Mouse (Mus musculus) limb, embryonic 14.5 days (tissue): ENCODE measurements around the gene Hist1h2ap. TPM values are rescaled to one million over a fixed set of nuclear protein-coding genes. Genes with fewer than 3 reads are reported as not detected.
"Not testable (repeated sequence)": the region's sequence is repeated elsewhere in the genome, so short reads cannot be mapped to it uniquely, and the experiment has no call there.

ENCODE experiments used
- ATAC-seq: fragments of 200-750 bp; cut with Nextera tagmentation; 2 replicates; pipeline ENCODE4 v1.8.0; 2017; ENCODE audit warnings: low read depth, moderate number of reproducible peaks, moderate TSS enrichment; ENCODE audit not compliant: low FRiP score
- DNase-seq: peaks from one replicate; pipeline ENCODE4 v3.0.0-alpha.2; 2015; ENCODE audit warnings: low spot score
- H3K27ac ChIP-seq: fragments of 300-500 bp; sonication (generic); replicated peaks from 2 replicates; pipeline ENCODE4 v1.5.1; 2014; ENCODE audit warnings: low read depth, mild to moderate bottlenecking, low read length, moderate library complexity, mixed read lengths
- H3K27me3 ChIP-seq: fragments of 300-500 bp; sonication (generic); 2 replicates; pipeline ENCODE4 v1.6.1; 2014; ENCODE audit warnings: low read length, mixed read lengths; ENCODE audit not compliant: control insufficient read depth, insufficient read depth
- H3K36me3 ChIP-seq: fragments of 300-500 bp; sonication (generic); 2 replicates; pipeline ENCODE4 v1.6.1; 2014; ENCODE audit warnings: mild to moderate bottlenecking, low read length, moderate library complexity, mixed read lengths; ENCODE audit not compliant: control insufficient read depth, insufficient read depth
- H3K4me1 ChIP-seq: fragments of 300-500 bp; sonication (generic); 2 replicates; pipeline ENCODE4 v1.6.1; 2014; ENCODE audit warnings: antibody characterized with exemption, low read length, mixed read lengths; ENCODE audit not compliant: control insufficient read depth, insufficient read depth
- H3K4me2 ChIP-seq: fragments of 300-500 bp; sonication (generic); replicated peaks from 2 replicates; pipeline ENCODE4 v1.6.1; 2014; ENCODE audit warnings: low read depth, mild to moderate bottlenecking, low read length, moderate library complexity; ENCODE audit not compliant: severe bottlenecking
- H3K4me3 ChIP-seq: fragments of 300-500 bp; sonication (generic); replicated peaks from 2 replicates; pipeline ENCODE4 v1.5.1; 2014; ENCODE audit warnings: low read length
- H3K9ac ChIP-seq: fragments of 300-500 bp; sonication (generic); 2 replicates; pipeline ENCODE4 v1.6.1; 2014; ENCODE audit warnings: mild to moderate bottlenecking, low read depth, low read length, moderate library complexity; ENCODE audit not compliant: severe bottlenecking
- H3K9me3 ChIP-seq: fragments of 300-500 bp; sonication (generic); 2 replicates; pipeline ENCODE4 v1.6.1; 2016; ENCODE audit warnings: low read length; ENCODE audit not compliant: control insufficient read depth
- POLR2A ChIP-seq: fragments of 200-500 bp; IDR thresholded peaks from 2 replicates; pipeline ENCODE4 v1.8.0; 2012; ENCODE audit warnings: inconsistent platforms, mild to moderate bottlenecking, moderate library complexity, borderline replicate concordance; ENCODE audit not compliant: insufficient read depth, insufficient read length; ENCODE audit errors: extremely low read depth
- WGBS: fragments of 180-500 bp; shearing (Covaris S2); extraction: QIAGEN DNeasy Blood & Tissue Kit; methylation state at CpG from one replicate; pipeline ENCODE4 v1.1.7; 2014; 5-methylcytosine and 5-hydroxymethylcytosine counted together
- polyA plus RNA-seq, 2 experiments: library from polyadenylated mRNA; depleted of rRNA in 1 of 2; stranded (reverse) in 1 of 2; unstranded in 1 of 2; fragments of >200 nt; fragmentation: Nextera tagmentation in 1 of 2; extraction: Ambion mirVana in 1 of 2; gene quantifications; 2 replicates each; pipeline versions ENCODE4 v1.2.1 to v1.2.3; 2012 to 2014

Gene Hist1h2ap
- polyA plus RNA-seq, 2 experiments = 60.6 to 3,378 TPM

- Histone ChIP-seq H3K27ac (no peak overlapping the region), H3K9me3 (no peaks in the 10 kb centered on the region), H3K27me3 (no peaks in the 10 kb centered on the region), H3K4me2 (no peak overlapping the region), H3K9ac (no peak overlapping the region), H3K4me3 (no peak overlapping the region), H3K4me1 (no peaks in the 10 kb centered on the region), H3K36me3 (no peaks in the 10 kb centered on the region)
- no peak for TF ChIP-seq POLR2A
- no peak for ATAC-seq
- no peak for DNase-seq
- WGBS = 88% methylated on average over 3 of the region's 3 CpGs
These were observed 4.8 kb downstream of the Hist1h2ap start for GRCm38 (mm10) chr13:21828511-21828910.

GRCm38 (mm10) chr13:21820082-21820890, 13.0 kb downstream of the Hist1h2ap start:
- WGBS = 79% methylated on average over 6 of the region's 16 CpGs
- DNase-seq, H3K4me3 ChIP-seq, H3K9ac ChIP-seq, H3K4me1 ChIP-seq, H3K36me3 ChIP-seq, H3K27me3 ChIP-seq, ATAC-seq, H3K27ac ChIP-seq, H3K9me3 ChIP-seq, H3K4me2 ChIP-seq: not testable (repeated sequence)

DNA sequence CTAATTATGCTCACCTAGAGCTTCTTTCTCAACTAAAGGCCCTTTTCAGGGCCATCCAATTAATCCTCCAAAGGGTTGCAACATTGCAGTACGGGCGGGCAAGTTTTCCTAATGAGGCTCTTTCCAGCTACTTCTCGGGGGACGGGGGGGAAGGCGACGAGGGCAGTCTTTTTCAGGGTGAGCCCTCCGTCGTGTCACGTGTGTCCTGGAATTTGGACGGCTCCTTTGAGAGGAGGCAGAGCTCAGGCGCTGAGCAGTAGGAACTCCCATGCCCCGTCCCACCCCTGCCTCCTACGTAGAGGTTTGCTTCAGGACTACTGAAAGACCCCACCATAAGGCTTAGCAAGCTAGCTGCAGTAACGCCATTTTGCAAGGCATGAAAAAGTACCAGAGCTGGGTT, 21.2 kb downstream of the Hist1h2ap start:
- DNase-seq, H3K27ac ChIP-seq, H3K9me3 ChIP-seq, H3K36me3 ChIP-seq, H3K4me1 ChIP-seq, H3K9ac ChIP-seq, H3K27me3 ChIP-seq: not testable (repeated sequence)
- peak; percentile 32 for ATAC-seq
- H3K4me2 ChIP-seq = peak overlapping the region; percentile 35; the same call in 1 of the 2 replicates
- WGBS = under 1% methylated on average over 12 of the region's 14 CpGs
- H3K4me3 ChIP-seq = peak overlapping the region; percentile 17; the same call in 1 of the 2 replicates

- DNase-seq, H3K36me3 ChIP-seq, H3K9ac ChIP-seq, H3K9me3 ChIP-seq, H3K4me1 ChIP-seq, H3K27me3 ChIP-seq, H3K27ac ChIP-seq: not testable (repeated sequence)
- H3K4me2 ChIP-seq = peak within 1 kb of the TSS; percentile 35; the same call in 1 of the 2 replicates
- no CpG with 5 or more reads among the region's 24 CpGs for WGBS
- H3K4me3 ChIP-seq = peak within 1 kb of the TSS; percentile 17; the same call in 1 of the 2 replicates
- ATAC-seq = peak; percentile 69
These were observed 21.8 kb downstream of the Hist1h2ap start, which contains the start of gene Hist1h4m for GRCm38 (mm10) chr13:21811539-21811938. Gene Hist1h4m (plus strand): TSS chr13:21811746.

GRCm38 (mm10) chr13:21811074-21811473, 22.2 kb downstream of the Hist1h2ap start:
- not testable (repeated sequence) for H3K9me3 ChIP-seq, H3K36me3 ChIP-seq, H3K27me3 ChIP-seq, H3K4me3 ChIP-seq, H3K4me1 ChIP-seq, H3K4me2 ChIP-seq, DNase-seq, H3K27ac ChIP-seq, H3K9ac ChIP-seq
- ATAC-seq = peak; percentile 18
- WGBS = no CpG with 5 or more reads among the region's 8 CpGs

DNA sequence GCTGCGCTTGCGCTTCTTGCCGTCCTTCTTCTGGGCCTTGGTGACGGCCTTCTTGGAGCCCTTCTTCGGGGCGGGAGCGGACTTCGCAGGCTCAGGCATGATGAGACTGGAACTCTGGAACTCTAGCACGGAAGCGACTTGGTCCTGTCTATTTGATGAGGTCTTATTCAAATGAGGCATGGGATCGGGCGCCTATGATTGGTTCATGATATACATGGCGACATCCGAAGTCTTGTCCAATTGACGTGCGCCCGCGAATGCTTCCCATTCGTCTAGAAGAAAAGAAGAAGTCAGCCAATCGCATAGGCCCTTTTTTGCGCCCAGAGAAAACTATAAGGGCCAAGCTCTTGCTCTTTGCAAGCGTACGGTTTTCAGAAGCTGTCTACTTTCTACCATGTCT, 23.2 kb downstream of the Hist1h2ap start, which contains the start of the genes Hist1h2bq and Hist1h2ao:
Gene Hist1h2bq, minus strand, starts transcription at position 125 of the 400 bp plus-strand sequence.
Gene Hist1h2ao, plus strand, starts transcription at position 393 of the 400 bp plus-strand sequence.
- H3K27ac ChIP-seq, H3K36me3 ChIP-seq, H3K4me1 ChIP-seq, H3K9ac ChIP-seq, H3K4me2 ChIP-seq, H3K9me3 ChIP-seq, H3K4me3 ChIP-seq, H3K27me3 ChIP-seq, DNase-seq: not testable (repeated sequence)
- WGBS = no CpG with 5 or more reads among the region's 23 CpGs
- ATAC-seq = peak; percentile 94

GRCm38 (mm10) chr13:21803058-21803457, 30.2 kb downstream of the Hist1h2ap start:
- not testable (repeated sequence) for H3K9me3 ChIP-seq

DNA sequence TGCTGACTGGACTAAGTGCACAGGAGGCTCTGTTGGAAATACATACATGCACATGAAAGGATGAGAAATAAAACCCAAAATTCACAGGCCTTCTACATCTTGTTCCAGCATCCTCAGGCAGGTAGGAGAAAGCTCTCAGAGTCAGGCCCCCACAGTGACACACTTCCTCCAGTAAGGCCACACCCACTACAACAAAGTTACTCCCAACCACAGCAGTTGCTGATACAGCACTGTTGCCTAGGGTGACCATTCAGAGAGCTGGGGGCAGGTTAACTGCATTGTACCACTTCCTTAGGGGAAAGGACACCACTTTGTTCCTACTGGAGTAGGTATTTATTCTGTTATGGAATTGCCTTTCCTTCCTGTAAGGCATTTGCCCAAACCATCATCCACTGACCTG, 36.1 kb downstream of the Hist1h2ap start:
- not testable (repeated sequence) for H3K9ac ChIP-seq, H3K9me3 ChIP-seq, H3K36me3 ChIP-seq, ATAC-seq, H3K27ac ChIP-seq, H3K4me2 ChIP-seq, H3K4me1 ChIP-seq, H3K4me3 ChIP-seq, H3K27me3 ChIP-seq, DNase-seq

More at GRCm38 (mm10) chr13:21803058-21803457, 30.2 kb downstream of the Hist1h2ap start:
- not testable (repeated sequence) for DNase-seq, H3K4me2 ChIP-seq, H3K27ac ChIP-seq, H3K9ac ChIP-seq, H3K27me3 ChIP-seq, H3K4me1 ChIP-seq, H3K4me3 ChIP-seq, H3K36me3 ChIP-seq
- ATAC-seq = peak; percentile 79
- WGBS = no CpG with 5 or more reads among the region's 4 CpGs
